Mouse (Mus musculus): Measurements from ENCODE around the gene Lrsam1. TPM values are rescaled to one million over a fixed set of nuclear protein-coding genes. Genes with fewer than 3 reads are reported as not detected.

Gene Lrsam1
- total and polyA plus RNA-seq, 3 experiments: 5.0 to 9.5 (median 5.4) TPM

GRCm38 (mm10) chr2:32974216-32974615 lies 12.8 kb upstream of the Lrsam1 start:
- H3K79me2 ChIP-seq (replicated peaks; ENCODE audit: control insufficient read depth, extremely low read depth, insufficient read depth, poor library complexity, severe bottlenecking): no peaks in the 10 kb centered on the region
- TF ChIP-seq POLR2A (IDR thresholded peaks at IDR 0.05; ENCODE audit: low read depth, low read length) (no peak), CHD2 (IDR thresholded peaks at IDR 0.05; ENCODE audit: low read length) (no peak)
- no peak overlapping the region for H3K9ac ChIP-seq (ENCODE audit: insufficient read depth, low read depth)
- H3K9me3 ChIP-seq (replicated peaks; ENCODE audit: low read length): no peaks in the 10 kb centered on the region
- no peak for DNase-seq (ENCODE audit: extremely low read depth)
- no peak overlapping the region for H3K4me3 ChIP-seq (replicated peaks in 1 of 3; ENCODE audit: low read depth in 2 of 3, low read length in 2 of 3, poor library complexity in 1 of 3)
- no peak overlapping the region for H3K4me2 ChIP-seq (ENCODE audit: insufficient read depth, low read depth, poor library complexity, severe bottlenecking)
- dilution Hi-C loops (cut with MboI; ENCODE audit: extremely low pct_ligation_motif_present, extremely low pct_unique_long_range_greater_than_20kb, low sequenced_read_pairs) (no loop called here), in situ Hi-C loops (cut with MboI; ENCODE audit: low pct_ligation_motif_present, low pct_unique_long_range_greater_than_20kb, low sequenced_read_pairs) (no loop called here)
- H3K4me1 ChIP-seq (ENCODE audit: control insufficient read depth in 1 of 2, insufficient read depth in 2 of 2): no peaks in the 10 kb centered on the region
- no peak overlapping the region for H3K27ac ChIP-seq (ENCODE audit: insufficient read depth, low read depth)
- peaks cover 0 to 22% of the 10 kb centered on the region in 2 experiments for H3K36me3 ChIP-seq (replicated peaks in 1 of 2; ENCODE audit: control insufficient read depth in 1 of 2, insufficient read depth in 1 of 2, low read length in 1 of 2)
- peaks cover 11% of the 10 kb centered on the region for H3K27me3 ChIP-seq (replicated peaks)

GRCm38 (mm10) chr2:32971235-32971634 lies 9.8 kb upstream of the Lrsam1 start:
- H3K4me2 ChIP-seq (ENCODE audit: insufficient read depth, low read depth, poor library complexity, severe bottlenecking): no peak overlapping the region
- H3K27me3 ChIP-seq (replicated peaks): no peaks in the 10 kb centered on the region
- TF ChIP-seq ETS1 (conservative IDR thresholded peaks at IDR 0.05; ENCODE audit: low read depth, low read length): no peak
- TF ChIP-seq NELFE (IDR thresholded peaks at IDR 0.05; ENCODE audit: low read depth, low read length): no peak
- no peak for TF ChIP-seq JUN (IDR thresholded peaks at IDR 0.05; ENCODE audit: insufficient read depth, low read depth, low read length)
- TF ChIP-seq EP300 (IDR thresholded peaks at IDR 0.05; ENCODE audit: low read length): no peak
- TF ChIP-seq CHD1 (IDR thresholded peaks at IDR 0.05; ENCODE audit: low read depth, low read length): no peak
- TF ChIP-seq MAX (IDR thresholded peaks at IDR 0.05; ENCODE audit: low read length): no peak
- no peak for TF ChIP-seq USF2 (conservative IDR thresholded peaks at IDR 0.05; ENCODE audit: low read depth, low read length)
- no peak for TF ChIP-seq MEF2A (IDR thresholded peaks at IDR 0.05; ENCODE audit: borderline replicate concordance, low read depth, low read length)
- TF ChIP-seq ZC3H11A (IDR thresholded peaks at IDR 0.05; ENCODE audit: low read depth, low read length): no peak
- TF ChIP-seq PAX5 (IDR thresholded peaks at IDR 0.05; ENCODE audit: low read length): no peak
- TF ChIP-seq POLR2AphosphoS2 (IDR thresholded peaks at IDR 0.05; ENCODE audit: low read depth, low read length): no peak
- no peaks in the 10 kb centered on the region for H3K79me2 ChIP-seq (replicated peaks; ENCODE audit: control insufficient read depth, extremely low read depth, insufficient read depth, poor library complexity, severe bottlenecking)
- no peak overlapping the region for H3K27ac ChIP-seq (ENCODE audit: insufficient read depth, low read depth)
- in situ Hi-C loops (cut with MboI; ENCODE audit: low pct_ligation_motif_present, low pct_unique_long_range_greater_than_20kb, low sequenced_read_pairs) (no loop called here), dilution Hi-C loops (cut with MboI; ENCODE audit: extremely low pct_ligation_motif_present, extremely low pct_unique_long_range_greater_than_20kb, low sequenced_read_pairs) (no loop called here)
- H3K9me3 ChIP-seq (replicated peaks; ENCODE audit: low read length): no peaks in the 10 kb centered on the region
- peaks cover 0 to 31% of the 10 kb centered on the region in 2 experiments for H3K36me3 ChIP-seq (replicated peaks in 1 of 2; ENCODE audit: control insufficient read depth in 1 of 2, insufficient read depth in 1 of 2, low read length in 1 of 2)
- DNase-seq (ENCODE audit: extremely low read depth): no peak
- H3K9ac ChIP-seq (ENCODE audit: insufficient read depth, low read depth): no peak overlapping the region
- no peak overlapping the region for H3K4me3 ChIP-seq (replicated peaks in 1 of 3; ENCODE audit: low read depth in 2 of 3, low read length in 2 of 3, poor library complexity in 1 of 3)
- peaks cover 0 to 12% of the 10 kb centered on the region in 2 experiments; a peak in 2 of 4 replicates for H3K4me1 ChIP-seq (ENCODE audit: control insufficient read depth in 1 of 2, insufficient read depth in 2 of 2)

- Histone ChIP-seq H3K4me3 (replicated peaks in 1 of 3; ENCODE audit: low read depth in 2 of 3, low read length in 2 of 3, poor library complexity in 1 of 3) (no peak overlapping the region), H3K4me1 (ENCODE audit: control insufficient read depth in 1 of 2, insufficient read depth in 2 of 2) (peaks cover 0 to 28% of the 10 kb centered on the region in 2 experiments; a peak in 2 of 4 replicates), H3K9ac (ENCODE audit: insufficient read depth, low read depth) (no peak overlapping the region), H3K79me2 (replicated peaks; ENCODE audit: control insufficient read depth, extremely low read depth, insufficient read depth, poor library complexity, severe bottlenecking) (peaks cover 7% of the 10 kb centered on the region; the same call in 1 of the 2 replicates), H3K27me3 (replicated peaks) (no peaks in the 10 kb centered on the region), H3K9me3 (replicated peaks; ENCODE audit: low read length) (no peaks in the 10 kb centered on the region), H3K27ac (ENCODE audit: insufficient read depth, low read depth) (no peak overlapping the region), H3K4me2 (ENCODE audit: insufficient read depth, low read depth, poor library complexity, severe bottlenecking) (no peak overlapping the region), H3K36me3 (replicated peaks in 1 of 2; ENCODE audit: control insufficient read depth in 1 of 2, insufficient read depth in 1 of 2, low read length in 1 of 2) (peaks cover 6 to 31% of the 10 kb centered on the region in 2 experiments)
- TF ChIP-seq ZKSCAN1 (IDR thresholded peaks at IDR 0.05; ENCODE audit: borderline replicate concordance, low read depth, low read length): no peak
- TF ChIP-seq MAZ (IDR thresholded peaks at IDR 0.05; ENCODE audit: low read depth, low read length): no peak
- TF ChIP-seq SMC3 (IDR thresholded peaks at IDR 0.05; ENCODE audit: low read depth, low read length): no peak
- no peak for TF ChIP-seq MEF2A (IDR thresholded peaks at IDR 0.05; ENCODE audit: borderline replicate concordance, low read depth, low read length)
- no peak for TF ChIP-seq EP300 (IDR thresholded peaks at IDR 0.05; ENCODE audit: low read length)
- no peak for TF ChIP-seq UBTF (IDR thresholded peaks at IDR 0.05; ENCODE audit: low read depth, low read length)
- no peak for TF ChIP-seq RCOR1 (conservative IDR thresholded peaks at IDR 0.05; ENCODE audit: low read depth, low read length)
- TF ChIP-seq JUND (conservative IDR thresholded peaks at IDR 0.05; ENCODE audit: low read depth, low read length): no peak
- TF ChIP-seq USF1 (IDR thresholded peaks at IDR 0.05; ENCODE audit: low read depth, low read length): no peak
- TF ChIP-seq NELFE (IDR thresholded peaks at IDR 0.05; ENCODE audit: low read depth, low read length): no peak
- TF ChIP-seq CTCF (conservative IDR thresholded peaks at IDR 0.05 in 1 of 2, IDR thresholded peaks at IDR 0.05 in 1 of 2; ENCODE audit: low read depth in 2 of 2, low read length in 2 of 2): no peak
- DNase-seq (ENCODE audit: extremely low read depth): no peak
- dilution Hi-C loops (cut with MboI; ENCODE audit: extremely low pct_ligation_motif_present, extremely low pct_unique_long_range_greater_than_20kb, low sequenced_read_pairs): no loop called here
- in situ Hi-C loops (cut with MboI; ENCODE audit: low pct_ligation_motif_present, low pct_unique_long_range_greater_than_20kb, low sequenced_read_pairs): no loop called here
These were observed 7.9 kb upstream of the Lrsam1 start for GRCm38 (mm10) chr2:32969326-32969725.
